Mouse (Mus musculus) heart, postnatal 0 days (tissue): Measurements from ENCODE around the gene Piwil1.

ENCODE experiments used
- CTCF ChIP-seq: IDR thresholded peaks from 2 replicates; pipeline ENCODE4 v1.5.1; 2016; ENCODE audit warnings: antibody characterized with exemption, control low read depth, low read depth
- EP300 ChIP-seq: IDR thresholded peaks from 2 replicates; pipeline ENCODE4 v1.6.1; 2016; ENCODE audit warnings: antibody characterized with exemption, low read depth

DNA sequence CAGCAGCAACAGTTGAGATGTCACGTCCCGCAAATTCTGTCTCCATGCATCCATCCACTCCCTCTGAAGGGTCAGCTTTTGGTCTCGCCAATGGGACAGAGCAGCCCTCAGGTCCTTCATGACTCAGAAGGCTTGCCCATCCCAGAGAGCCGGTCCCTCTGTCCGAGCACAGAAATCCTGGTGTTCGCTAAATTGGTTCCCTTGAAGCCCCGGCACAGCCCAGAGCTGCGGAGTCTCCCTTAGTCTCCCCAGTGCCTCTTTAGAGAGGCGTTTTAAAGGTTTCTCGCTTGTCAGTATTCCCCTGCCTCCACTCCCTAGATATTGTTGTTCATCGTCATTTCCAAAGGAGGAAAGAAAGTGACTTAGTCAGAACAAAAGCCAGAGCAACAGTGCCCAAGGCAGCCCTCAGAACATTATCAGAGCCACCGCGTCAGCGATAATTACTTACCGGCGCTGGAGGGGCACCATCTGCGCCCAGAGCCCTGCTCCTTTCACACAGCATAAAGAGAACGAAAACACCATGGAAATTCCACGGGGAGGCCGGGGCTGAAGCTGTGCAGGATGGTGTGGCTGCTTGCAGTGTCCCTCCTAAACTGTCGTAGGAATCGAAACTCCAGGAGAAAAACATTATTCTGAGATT lies 45.7 kb upstream of the Piwil1 start:
- TF ChIP-seq CTCF: no peak
- TF ChIP-seq EP300: no peak
